Mouse (Mus musculus) 3T3-L1 (cell line): Measurements from ENCODE around the gene Rps6ka3.

Source experiments
- DNase-seq: peaks from one replicate; pipeline ENCODE4 v3.0.0-alpha.2; 2015; ENCODE audit warnings: low read depth, low spot score

Gene Rps6ka3

DNA sequence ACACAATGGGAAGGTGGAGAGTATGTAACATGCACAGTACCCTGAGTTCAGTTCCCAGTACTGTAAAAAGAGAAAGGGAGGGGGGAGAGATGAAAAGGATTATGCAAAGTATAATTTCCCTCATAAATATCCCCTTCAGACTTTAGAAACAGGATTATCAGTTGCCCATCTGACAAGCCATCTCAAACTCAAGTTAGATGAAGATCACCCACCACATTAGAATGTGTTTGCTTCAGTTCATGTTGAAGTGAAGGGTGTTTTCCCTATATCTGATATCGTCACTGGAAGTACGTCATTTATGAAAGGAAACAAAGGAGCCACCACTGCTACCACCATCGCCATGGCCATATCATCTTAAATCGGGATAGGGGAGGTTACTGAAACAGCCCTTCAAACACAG, at the start of gene Rps6ka3:
Gene Rps6ka3 (plus strand): TSS at position 301 of the 400 bp plus-strand sequence.
- DNase-seq: no peak

DNA sequence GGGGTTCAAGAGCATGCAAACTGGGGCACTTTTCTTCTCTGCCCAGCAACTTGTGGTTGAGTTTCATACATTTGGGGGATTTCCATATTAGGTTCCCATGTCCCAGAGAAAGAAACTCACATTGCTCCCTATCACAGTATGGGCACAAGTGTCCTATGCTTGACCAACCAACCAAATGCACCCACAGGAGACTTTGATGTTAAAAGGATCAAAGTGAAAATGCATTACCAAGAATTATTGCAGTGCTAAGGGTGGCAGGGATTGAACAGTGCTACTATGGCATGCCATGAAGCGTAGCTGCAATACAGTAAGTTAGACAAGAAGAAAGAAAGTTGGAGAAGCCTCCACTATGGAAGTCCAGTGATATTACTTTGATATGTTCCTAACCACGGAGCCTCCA, 40.9 kb upstream of the Rps6ka3 start:
- DNase-seq: no peak

DNA sequence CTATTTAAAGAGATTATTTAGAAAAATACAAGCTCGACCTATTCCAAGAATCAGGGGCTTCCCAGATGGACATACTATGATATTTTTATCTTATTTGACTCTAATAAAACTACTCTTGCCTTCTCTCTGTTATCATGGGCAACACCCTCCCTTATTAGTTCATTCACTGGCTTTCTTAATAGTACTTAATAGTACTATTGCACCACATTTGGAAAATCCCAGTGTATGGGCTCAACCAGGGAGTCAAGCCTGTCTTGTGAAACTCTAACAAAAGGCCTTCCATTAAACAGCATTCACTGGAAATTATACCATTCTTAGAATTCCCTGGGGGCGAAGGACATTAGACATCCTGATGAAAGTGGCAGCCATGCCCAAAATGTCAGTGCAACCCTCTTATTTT, 38.5 kb upstream of the Rps6ka3 start:
- DNase-seq: no peak

DNA sequence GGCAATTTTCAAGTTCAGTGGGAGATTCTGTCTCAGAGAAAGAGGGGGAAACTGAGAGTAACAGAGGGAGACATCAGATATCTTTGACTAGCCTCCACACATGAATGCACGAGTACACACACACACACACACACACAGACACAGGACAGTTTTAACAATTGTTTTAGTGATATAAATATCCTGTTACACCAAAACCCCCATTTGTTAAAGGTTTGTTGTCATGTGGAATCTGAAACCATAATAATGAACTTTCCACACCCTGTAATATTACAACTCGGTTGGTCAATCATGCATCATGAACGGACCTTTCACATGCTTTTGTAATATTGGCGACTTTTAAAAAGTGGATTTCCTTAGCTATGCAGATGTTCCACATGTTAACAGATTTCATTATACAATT, 18.5 kb upstream of the Rps6ka3 start:
- no peak for DNase-seq

DNA sequence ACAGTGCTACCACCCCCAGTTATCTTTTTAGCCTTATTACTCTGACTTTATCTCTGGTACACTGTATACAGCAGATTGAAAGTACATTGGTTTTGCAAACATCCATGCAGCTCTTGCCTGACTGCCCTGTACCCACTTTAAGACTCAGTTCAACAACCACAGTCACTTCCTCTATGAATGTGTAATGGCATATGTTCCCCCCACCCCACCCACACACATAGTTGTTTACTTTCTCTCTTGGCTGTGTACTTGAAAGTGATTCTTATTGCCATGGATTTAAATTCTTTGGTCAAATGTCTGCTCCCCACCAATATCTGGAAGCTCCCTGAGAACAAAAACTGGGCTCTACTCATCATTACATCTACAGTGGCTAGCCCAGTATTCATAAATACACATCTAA, 10.6 kb upstream of the Rps6ka3 start:
- DNase-seq: no peak

DNA sequence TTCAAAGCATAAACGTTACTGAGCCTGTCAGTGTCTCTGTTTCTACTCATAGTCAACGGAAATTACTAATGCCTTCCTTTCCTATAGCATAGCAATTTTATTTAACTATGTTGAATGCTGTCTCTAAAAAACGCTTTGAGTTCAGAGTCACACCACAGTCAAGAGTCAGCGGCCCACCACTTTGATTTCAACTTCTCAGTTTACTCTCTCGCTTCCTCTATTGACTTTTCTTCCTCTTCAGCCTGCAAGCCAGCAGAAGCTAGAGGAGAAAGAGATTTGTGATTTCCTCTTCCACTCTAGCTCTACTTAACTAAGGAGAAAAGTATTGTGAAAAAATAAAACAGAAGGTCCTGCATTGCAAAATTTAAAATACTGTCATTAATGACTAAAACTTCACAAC, 10.0 kb upstream of the Rps6ka3 start:
- DNase-seq: no peak

DNA sequence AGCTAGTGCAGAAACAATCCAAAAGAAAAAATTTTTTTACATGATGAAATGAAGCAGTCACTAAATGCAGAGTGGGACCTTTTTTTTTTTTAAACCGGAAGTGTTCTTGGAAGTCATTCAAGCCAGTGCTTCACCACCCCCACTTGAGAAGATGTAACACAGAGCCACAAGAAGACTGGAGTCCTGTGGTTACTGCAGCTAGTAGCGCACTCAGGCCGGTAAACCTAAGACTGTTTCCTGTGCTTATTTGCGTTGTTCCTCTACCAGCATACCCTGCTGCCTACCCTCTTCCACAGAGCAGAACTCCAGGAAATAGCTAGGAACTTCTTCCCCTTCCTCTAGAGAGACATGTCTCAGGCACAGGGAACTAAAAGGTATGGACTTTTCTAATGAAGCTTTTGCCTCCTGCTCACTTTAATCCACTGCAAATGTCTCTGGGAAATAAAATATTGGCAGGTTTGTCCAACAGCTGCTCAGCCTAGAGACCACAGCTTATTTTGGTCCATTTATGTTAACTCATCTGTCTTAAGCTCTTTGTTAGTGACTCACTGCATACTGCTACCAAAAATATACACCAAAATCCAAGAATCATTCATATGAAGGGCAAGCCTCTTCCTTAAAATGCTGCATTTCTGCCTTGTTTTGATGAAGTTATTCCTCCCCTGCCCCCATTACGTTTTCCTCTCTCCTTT, 931 bp downstream of the Rps6ka3 start:
- no peak for DNase-seq

DNA sequence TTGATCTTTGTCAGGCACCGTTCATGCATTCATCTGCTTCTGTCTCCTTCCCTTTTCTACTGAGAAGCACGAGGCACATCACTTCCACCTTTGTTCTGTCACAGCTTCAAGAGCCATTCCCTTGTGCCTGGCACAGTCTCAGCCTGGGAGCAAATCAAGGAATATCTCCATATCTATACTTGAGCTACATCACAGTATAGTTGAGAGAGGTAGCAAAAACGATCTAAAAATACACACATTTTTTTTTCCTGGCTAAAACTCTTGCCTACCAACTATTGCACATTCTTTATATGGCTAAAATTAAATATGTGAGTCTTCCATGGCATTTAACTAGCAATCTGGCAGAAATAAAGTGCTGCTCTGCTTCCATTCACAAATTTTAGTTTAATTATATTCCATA, 5.1 kb downstream of the Rps6ka3 start:
- DNase-seq: no peak

DNA sequence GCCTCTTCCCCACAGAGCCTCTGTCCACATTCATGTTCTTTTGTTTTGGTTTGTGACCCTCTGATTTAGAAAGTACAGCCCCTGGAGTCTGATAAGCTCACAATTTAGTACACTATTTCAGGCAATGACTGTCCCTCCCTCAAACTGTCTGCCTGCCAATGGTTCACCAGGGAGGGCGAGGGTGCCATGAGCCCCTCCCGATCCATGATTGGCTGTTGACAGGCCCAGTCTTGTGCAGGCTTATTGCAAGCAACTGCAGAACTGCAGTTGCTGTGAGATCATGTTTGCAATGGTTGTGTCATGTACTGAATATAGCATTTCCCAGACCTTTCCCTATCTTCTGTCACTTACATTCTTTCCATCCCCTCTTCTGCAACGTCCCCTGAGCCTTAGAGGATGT, 12.4 kb downstream of the Rps6ka3 start:
- no peak for DNase-seq

DNA sequence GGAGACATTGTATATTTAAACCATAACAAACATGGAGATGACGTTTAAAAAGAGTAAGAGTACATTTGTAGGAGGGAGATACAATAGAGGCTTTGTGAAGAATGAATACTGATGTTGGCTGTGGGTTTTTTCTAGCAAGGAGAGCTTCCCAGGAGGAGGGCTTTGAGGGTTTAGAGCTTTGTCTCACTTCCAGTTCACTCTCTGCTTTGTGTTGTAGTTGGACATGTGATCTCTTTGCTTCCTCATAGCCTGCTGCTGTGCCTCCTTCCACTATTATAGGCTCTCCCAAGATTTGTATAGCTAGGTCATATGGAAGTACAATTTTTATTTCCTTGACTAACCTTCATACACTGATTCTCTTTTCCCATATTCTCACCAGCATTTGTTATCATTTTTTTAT, 27.2 kb downstream of the Rps6ka3 start:
- DNase-seq: no peak

DNA sequence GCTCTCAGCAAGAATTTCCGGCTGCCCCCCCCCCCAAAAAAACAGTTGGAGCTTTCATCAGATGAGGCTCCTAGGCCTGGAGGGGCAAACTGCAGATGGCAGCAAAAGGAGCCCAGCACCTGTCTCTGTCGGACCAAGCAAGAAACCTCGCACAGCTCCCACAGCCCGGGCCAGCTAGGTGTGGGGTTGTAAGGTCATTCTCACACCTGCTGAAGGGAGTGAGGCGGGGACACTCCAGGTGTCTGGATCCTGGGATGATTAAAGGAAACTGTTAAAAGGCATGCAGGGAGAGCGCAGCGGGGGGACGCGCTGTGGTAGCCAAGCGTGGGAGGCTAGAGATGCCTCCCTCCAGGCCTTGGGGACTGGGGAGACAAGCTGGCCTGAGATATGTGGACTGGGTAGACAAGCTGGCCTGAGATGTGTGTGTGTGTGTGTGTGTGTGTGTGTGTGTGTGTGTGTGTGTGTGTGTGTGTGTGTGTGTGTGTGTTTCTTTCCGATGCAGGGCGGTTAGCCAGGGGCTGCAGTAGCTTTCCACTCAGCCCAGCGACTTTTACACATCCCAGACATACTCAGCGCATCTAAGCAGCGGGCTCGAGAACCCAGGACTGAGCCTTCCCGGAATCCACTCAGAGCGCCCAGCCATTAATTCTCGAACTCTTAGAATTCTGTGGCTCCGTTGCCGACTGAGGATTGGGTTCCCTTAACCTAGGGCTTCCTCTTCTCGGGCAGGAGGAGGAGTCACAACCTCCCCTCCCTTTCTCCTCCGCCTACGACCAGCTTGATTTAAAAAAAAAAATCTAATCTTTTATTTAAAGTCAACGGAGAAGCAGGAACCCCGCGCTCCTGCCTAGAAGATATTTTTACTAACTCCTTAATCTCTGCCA, 44.1 kb downstream of the Rps6ka3 start:
- DNase-seq: peak; percentile 70

DNA sequence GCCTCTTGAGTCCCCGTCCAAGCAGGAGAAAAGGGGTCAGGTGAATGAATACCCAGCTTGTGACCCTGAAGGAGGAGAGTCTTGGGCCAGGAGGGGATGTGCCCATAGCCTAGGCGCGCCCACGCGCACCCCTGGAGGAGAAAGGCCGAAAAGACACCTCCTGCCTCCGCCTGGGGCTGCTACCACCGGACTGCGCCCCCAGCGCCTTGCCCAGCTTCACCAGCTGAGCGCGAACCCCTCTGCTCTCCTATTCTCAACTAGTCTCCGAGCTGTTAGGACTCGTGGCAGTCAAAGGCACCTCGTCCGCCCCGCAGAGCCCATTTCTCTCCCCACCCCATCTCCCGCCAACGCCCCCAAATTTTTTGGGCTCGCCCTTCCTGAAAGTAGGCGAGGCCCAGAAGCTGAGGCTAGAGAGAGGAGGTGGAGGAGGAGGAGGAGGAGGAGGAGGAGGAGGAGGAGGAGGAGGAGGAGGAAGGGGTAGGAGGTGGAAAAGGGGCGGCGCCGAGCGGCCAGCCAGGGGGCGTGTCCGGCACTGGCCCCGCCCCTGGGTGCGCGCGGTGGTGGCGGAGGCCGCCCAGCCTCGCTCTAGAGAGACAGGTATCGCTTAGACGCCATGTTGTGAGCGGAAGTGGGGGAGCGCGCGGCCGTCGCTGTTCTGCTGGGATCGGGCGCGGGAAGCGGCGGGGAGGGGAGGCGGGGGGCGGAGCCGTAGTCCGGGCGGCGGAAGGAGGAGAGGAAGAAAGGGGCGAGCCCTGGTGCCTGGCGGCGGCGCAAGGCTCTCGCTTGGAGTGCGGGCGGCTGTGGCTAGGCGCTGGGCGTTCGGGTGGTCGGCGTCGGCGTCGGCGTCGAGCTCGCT, 45.2 kb downstream of the Rps6ka3 start:
- peak; percentile 86 for DNase-seq

DNA sequence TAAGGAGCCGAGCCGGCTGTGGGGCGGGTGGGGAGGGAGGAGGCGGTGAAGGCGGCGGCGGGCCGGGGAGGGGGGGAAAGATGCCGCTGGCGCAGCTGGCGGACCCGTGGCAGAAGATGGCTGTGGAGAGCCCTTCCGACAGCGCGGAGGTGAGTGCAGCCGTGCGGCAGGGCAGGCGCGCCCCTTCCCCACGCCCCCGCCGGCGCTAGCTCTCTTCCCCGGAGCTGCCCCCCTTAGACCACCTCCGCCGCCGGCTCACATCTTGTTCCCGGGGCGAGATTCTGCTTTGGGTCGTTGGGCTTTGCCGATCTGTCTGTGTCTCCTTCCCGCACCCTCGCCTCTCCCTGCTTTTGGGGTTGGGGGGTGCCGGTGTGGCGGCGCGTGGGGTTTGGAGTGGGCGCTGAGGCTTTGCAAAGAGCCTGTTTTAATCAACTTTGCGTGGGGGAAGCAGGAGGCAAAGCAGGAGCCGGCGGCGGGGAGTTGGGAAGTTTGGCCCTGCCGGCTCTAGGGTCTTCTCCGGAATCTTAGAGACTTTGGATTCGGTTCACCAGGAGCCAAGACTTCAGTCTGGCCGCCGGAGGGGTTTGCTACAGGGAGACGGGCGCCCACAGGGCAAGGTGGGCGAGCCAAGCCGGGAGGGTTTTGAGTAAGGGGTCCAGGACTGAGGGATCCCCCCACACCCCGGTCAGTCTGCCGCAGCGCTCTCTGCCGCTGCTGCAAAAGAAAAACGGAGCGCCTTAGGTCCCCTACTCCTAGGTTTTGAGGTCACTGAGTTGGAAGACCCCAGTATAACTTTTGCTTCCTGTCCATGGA, 46.1 kb downstream of the Rps6ka3 start:
- DNase-seq: peak; percentile 3

DNA sequence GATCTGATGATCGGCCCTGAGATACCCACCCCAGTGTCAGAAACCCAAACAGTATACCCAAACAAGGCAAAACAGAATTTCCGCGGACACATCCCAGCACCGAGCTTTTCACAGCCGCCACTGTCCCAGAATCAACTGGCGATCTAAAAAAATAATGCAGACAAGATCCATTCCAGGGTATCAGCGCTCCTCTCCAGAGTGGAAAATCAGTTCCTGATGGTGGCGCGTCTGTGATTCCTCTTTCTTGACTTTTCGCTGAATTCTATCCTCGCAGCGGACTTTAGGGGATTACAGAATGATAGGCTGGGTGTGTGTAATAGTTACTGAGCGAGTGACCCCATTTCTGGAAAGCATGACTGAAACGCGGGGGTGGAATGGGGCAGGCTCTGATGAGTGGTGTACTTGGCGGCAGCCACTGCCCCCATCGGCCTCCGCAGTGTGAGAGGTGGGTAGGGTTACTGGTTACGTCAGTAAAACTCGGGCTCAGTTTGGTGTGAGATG, 46.9 kb downstream of the Rps6ka3 start:
- peak; percentile 66 for DNase-seq

DNA sequence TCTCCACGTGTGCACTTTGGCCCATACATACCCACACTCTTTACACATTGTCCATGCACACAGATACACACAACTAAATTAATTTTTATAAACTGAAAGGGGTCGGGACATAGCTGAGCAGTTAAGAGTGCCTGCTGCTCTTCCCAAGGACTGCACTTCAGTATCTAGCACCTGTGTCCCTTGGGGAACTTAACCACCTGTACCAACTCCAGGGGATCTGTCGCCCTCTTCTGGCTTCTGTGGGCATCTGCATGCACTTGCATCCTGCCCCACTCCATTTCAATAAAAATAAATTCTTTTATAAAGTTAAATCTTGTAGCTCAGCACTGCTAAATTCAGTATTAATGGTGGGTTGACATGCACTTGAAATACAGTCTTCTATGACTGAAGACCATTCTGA, 54.6 kb downstream of the Rps6ka3 start:
- DNase-seq: peak; percentile 46

DNA sequence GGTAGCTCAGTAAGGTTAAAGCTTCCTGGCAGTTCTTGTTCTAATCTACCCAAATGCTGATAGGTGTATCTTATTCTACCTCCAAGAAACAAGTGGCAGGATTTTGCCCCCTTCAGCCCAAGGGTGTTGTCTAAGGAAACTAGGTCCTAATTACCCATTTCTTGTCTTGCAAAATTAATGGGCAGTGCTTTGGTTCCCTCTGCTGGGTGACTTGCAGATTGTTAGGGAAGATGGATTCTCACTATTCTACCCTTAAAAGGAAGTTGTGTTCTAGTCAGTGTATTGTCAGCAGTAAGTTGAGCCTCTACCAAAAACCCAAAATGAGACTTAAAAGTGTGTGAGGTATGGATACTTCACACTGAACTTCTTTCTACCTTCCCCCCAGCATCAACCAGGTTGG, 59.0 kb downstream of the Rps6ka3 start:
- DNase-seq: peak; percentile 41

DNA sequence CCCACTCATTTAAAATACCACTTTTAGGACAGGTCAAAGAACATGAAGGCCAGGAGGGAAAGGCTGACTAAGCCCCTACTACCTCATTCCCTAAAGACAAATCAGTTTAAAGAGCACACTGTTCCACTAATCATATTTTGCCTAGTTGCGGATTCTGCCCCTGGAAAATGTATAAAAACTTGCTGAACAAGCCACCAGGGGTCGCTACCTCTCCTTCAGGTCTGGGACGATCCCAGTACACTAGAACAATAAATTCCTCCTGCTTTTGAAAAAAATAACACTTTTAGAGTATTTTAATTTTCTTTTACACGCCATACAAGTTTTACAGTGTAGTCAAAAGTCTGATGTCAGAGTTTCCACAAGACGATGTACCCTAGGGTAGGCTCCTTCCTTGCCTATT, 76.7 kb downstream of the Rps6ka3 start:
- DNase-seq: peak; percentile 7

DNA sequence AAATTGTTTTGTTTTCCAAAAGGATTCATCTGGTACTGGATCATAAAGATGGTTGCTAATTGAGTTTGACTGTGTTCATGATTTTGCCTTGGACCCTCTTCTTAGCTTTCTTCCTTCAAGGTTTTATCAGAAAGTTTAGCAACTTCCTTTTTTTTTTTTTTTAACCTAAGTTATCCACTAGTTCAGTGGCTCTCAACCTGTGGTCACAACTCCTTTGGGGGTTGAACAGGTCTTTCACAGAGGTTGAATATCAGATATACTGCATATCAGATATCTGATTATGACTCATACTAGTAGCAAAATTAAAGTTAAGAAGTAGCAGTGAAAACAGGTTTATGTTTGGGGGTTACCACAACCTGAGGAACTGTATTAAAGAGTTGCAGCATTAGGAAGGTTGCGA, 85.8 kb downstream of the Rps6ka3 start:
- no peak for DNase-seq

DNA sequence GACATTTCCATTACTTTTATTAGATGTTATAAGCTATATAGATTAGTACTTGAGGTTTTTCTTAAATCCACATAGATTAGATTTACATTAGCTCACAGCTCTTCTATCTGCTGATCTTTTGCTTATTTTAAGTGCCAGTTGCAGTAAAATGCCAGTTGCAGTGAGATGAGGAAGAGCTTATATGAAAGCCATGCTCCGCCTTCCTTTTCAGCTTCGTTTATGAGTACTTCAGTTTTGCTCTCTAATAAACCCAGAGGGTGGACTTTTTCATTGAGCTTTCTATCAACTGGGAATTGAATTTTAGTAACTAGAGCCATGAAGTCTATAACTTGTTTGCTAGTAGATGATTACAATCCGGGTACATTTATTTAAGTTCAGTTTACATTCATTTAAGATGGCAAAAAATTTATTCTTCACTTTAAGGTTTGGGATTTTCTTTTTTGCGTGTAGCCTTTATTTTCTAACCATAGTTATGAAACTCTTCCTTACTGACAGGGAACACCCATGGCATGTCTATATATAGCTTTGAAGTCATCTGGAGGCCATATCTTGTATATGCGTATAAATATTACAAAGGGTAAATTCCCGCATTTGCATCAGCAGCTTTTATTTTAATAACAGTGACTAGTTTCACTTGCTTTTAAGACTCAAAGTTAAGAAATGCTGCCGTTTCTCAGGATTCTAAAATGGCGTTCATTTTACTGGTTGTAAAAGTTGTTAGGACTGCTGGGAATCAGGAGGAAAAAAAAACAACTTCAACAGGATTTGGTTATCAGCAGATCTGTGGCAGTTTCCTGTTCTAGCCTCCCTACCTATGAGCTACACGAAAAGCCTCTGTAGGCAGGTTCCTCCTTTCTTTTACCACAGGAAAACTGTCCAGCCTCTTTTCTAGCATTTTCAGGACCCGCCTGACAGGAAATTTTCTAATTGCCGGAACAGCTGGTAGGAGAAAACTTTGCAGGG, 92.5 kb downstream of the Rps6ka3 start:
- no peak for DNase-seq

DNA sequence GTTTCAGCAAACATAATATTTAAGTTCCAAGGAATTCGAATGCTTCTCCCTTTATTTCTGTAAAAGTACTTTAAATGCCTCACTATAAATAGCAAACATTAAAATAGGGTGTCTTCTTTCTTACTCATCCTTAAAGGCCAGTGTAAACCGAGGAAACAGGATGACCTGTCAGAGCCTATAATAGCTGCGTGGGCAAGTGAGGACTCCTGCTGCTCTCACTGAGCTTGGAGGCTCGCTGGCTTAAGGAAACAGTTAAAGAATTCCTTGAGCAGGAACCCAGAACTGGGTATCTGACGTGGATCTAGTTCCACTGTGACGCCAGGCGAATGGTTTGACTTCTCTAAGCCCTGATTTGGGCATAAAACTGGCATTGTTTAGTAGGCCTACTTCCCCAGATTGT, 105.2 kb downstream of the Rps6ka3 start:
- DNase-seq: no peak
